Mouse (Mus musculus) kidney, embryonic 16.5 days (tissue): Measurements from ENCODE around the gene Renbp. TPM values are rescaled to one million over a fixed set of nuclear protein-coding genes. Genes with fewer than 3 reads are reported as not detected.

ENCODE experiments used
- ATAC-seq: fragments of 200-750 bp; cut with Nextera tagmentation; 2 replicates; pipeline ENCODE4 v1.8.0; 2017; ENCODE audit warnings: moderate TSS enrichment; ENCODE audit not compliant: low FRiP score, low TSS enrichment
- H3K27ac ChIP-seq: fragments of 300-500 bp; sonication (generic); 2 replicates; pipeline ENCODE4 v1.5.1; 2014; ENCODE audit warnings: low read length
- H3K27me3 ChIP-seq: fragments of 300-500 bp; sonication (generic); 2 replicates; pipeline ENCODE4 v1.6.1; 2014; ENCODE audit warnings: low read length, control low read depth, mixed read lengths; ENCODE audit not compliant: insufficient read depth
- H3K36me3 ChIP-seq: fragments of 300-500 bp; sonication (generic); 2 replicates; pipeline ENCODE4 v1.6.1; 2014; ENCODE audit warnings: low read length, control low read depth, mixed read lengths; ENCODE audit not compliant: insufficient read depth
- H3K4me1 ChIP-seq: fragments of 300-500 bp; sonication (generic); 2 replicates; pipeline ENCODE4 v1.6.1; 2014; ENCODE audit warnings: low read length, control low read depth, mixed read lengths; ENCODE audit not compliant: insufficient read depth
- H3K4me2 ChIP-seq: fragments of 300-500 bp; sonication (generic); replicated peaks from 2 replicates; pipeline ENCODE4 v1.6.1; 2014; ENCODE audit warnings: low read depth, low read length
- H3K4me3 ChIP-seq: fragments of 300-500 bp; sonication (generic); 2 replicates; pipeline ENCODE4 v1.5.1; 2014; ENCODE audit warnings: mild to moderate bottlenecking, low read length
- H3K9ac ChIP-seq: fragments of 300-500 bp; sonication (generic); replicated peaks from 2 replicates; pipeline ENCODE4 v1.6.1; 2014; ENCODE audit warnings: low read length
- H3K9me3 ChIP-seq: fragments of 300-500 bp; sonication (generic); 2 replicates; pipeline ENCODE4 v1.6.1; 2016; ENCODE audit warnings: low read length, control low read depth
- WGBS: fragments of 180-500 bp; shearing (Covaris S2); extraction: QIAGEN DNeasy Blood & Tissue Kit; methylation state at CpG from one replicate; pipeline ENCODE4 v1.1.7; 2014; 5-methylcytosine and 5-hydroxymethylcytosine counted together
- polyA plus RNA-seq: library from polyadenylated mRNA; unstranded; fragments of >200 nt; fragmentation: Nextera tagmentation; extraction: Ambion mirVana; gene quantifications from 2 replicates; pipeline ENCODE4 v1.2.1, GENCODE M21; 2015

The Renbp gene
- polyA plus RNA-seq, 1 experiment from 2014 or later: 66.2 TPM

DNA sequence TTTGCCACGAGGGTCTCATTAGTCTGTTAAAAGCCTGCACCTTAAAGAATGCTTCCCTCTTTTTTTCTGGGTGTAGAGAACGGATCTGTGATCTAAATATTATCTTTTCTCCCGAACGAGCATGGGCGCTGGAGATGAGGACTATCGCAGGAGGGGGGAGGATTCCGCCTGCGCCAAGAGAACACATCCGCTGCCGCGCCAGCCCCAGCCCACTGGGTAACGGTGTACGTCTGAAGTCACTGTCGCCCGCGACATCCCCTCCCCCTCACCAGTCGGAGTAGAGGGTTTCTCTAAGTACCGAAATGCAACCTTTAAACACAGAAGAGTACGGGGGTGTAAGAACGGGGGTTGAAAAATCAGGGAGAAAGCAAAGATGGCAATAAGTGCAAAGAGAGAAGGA, 34.7 kb upstream of the Renbp start:
- Histone ChIP-seq H3K4me1 (peaks cover 13% of the 10 kb centered on the region), H3K4me3 (peak overlapping the region; percentile 82), H3K4me2 (peak overlapping the region; percentile 59), H3K27ac (peak overlapping the region; percentile 100), H3K9me3 (no peaks in the 10 kb centered on the region), H3K9ac (peak overlapping the region; percentile 89), H3K27me3 (no peaks in the 10 kb centered on the region; the same call in 1 of the 2 replicates), H3K36me3 (no peaks in the 10 kb centered on the region)
- ATAC-seq: no peak
- 27% methylated on average over 20 of the region's 20 CpGs for WGBS

DNA sequence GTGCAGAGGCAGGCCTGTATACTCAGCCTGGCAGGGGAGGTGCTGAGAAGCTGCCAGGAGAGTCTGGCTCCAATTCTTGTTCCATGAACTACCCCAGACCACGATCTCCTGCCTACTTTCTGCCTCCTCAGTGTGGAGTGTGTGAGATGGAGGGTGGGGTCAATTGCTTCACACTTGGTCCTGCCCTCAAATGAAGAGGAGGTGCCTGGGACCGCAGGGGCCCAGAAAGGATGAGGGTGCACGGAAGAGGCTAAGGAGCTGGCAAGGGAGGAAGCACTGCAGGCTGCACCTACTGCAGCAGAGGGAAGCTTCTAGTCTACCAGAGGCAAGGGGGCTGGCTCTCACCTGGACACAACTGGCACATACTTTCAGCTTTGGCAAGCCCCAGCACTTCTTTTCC, 33.7 kb upstream of the Renbp start:
- no peak for ATAC-seq
- Histone ChIP-seq H3K4me1 (peaks cover 13% of the 10 kb centered on the region), H3K9ac (peak overlapping the region; percentile 89), H3K27me3 (no peaks in the 10 kb centered on the region; the same call in 1 of the 2 replicates), H3K4me2 (peak overlapping the region; percentile 59), H3K27ac (no peak overlapping the region), H3K36me3 (peaks cover 2% of the 10 kb centered on the region; the same call in 1 of the 2 replicates), H3K9me3 (no peaks in the 10 kb centered on the region), H3K4me3 (peak overlapping the region; percentile 82)
- WGBS: 44% methylated on average over 3 of the region's 3 CpGs

DNA sequence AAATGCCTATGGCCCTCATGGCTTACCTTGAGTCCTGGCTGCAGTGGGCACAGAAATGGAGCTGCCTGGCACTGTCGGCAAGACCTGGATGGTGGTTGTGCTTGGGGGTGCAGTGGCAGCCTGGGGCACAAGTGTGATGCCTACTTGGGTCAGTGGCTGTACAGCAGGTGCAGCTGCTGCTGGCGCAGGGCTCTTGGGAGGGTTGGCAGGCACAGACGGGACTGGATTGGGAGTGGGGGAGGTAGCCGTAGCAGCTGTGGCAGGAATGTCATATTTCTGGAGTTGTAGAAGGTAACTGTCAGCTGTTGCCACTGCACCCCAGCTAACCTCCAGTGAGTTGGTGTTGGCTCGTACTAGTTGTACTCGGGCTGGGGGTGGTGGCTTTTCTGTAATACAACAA, 24.3 kb upstream of the Renbp start:
- no peak for ATAC-seq
- Histone ChIP-seq H3K4me3 (no peak overlapping the region), H3K36me3 (peaks cover 81% of the 10 kb centered on the region), H3K9ac (no peak overlapping the region), H3K9me3 (no peaks in the 10 kb centered on the region), H3K27me3 (no peaks in the 10 kb centered on the region), H3K4me1 (no peaks in the 10 kb centered on the region), H3K4me2 (no peak overlapping the region), H3K27ac (no peak overlapping the region)
- WGBS: 90% methylated on average over 6 of the region's 6 CpGs

DNA sequence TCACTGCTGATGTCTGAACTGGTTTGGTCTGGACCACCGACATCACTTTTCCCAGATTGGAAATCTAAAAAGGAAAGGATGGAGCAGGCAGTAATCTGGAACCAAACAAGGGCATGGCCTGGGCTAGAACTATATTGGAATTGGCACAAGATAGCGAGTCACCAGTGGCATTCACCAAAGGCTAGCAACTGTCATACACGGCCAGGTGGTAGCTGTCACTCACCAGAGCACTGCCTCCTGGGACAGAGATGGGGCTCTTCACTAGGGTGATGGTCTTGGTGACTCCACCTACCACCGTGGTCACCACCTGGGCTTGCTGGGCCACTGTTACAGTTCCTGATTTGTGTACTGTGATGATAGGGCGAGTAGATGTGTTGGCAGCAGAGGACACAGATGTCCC, 22.0 kb upstream of the Renbp start:
- no peaks in the 10 kb centered on the region for H3K27me3 ChIP-seq
- no peak overlapping the region for H3K4me3 ChIP-seq
- H3K9me3 ChIP-seq: no peaks in the 10 kb centered on the region
- no peak overlapping the region for H3K4me2 ChIP-seq
- no peak overlapping the region for H3K9ac ChIP-seq
- WGBS: 88% methylated on average over 5 of the region's 5 CpGs
- peaks cover 84% of the 10 kb centered on the region for H3K36me3 ChIP-seq
- no peak for ATAC-seq
- H3K4me1 ChIP-seq: no peaks in the 10 kb centered on the region
- no peak overlapping the region for H3K27ac ChIP-seq

DNA sequence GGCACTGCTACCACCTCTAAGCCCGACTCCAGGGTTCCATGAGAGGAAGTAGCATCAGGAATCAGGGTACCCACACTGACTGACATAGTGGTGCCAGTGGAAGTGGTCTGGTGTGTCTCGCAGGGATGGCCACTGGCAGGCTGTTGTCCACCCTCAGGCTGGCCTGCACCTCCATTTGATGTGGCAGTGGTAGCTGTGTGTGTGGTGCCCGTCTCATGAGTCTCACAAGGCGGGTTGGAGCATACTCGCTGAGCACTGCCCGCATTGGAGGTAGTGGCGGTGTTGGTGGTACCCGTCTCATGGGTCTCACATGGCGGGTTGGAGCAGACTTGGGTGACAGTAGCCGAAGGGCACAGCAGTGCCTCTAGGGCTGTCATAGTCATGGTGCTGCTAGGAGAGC, 18.7 kb upstream of the Renbp start:
- Histone ChIP-seq H3K4me2 (no peak overlapping the region), H3K36me3 (peaks cover 88% of the 10 kb centered on the region), H3K9ac (no peak overlapping the region), H3K4me3 (no peak overlapping the region), H3K9me3 (no peaks in the 10 kb centered on the region), H3K27me3 (0 out of 2 replicates have a peak, but pooled peaks cover 3% of the 10 kb centered on the region), H3K27ac (no peak overlapping the region), H3K4me1 (no peaks in the 10 kb centered on the region)
- ATAC-seq: no peak
- WGBS: 93% methylated on average over 10 of the region's 10 CpGs

DNA sequence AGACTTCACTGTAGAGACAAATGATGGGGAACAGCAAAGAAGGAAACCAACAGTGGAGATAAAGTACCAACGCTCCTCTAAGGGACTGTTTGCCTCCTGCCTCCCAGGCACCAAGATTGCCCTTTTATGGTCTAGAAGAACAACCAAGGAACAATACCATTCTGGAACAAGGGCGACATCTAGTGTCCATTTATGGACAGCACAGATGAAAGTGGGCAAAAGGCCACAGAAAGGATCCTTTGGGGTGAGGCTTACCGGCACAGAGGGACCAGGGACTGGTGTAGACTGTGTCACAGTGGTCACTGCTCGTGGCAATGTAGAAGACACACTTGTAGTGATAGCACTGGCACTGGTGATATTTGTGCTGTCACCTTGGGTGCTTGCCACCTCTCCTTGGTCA, 18.0 kb upstream of the Renbp start:
- ATAC-seq: peak; percentile 46; the same call in 1 of the 2 replicates
- no peak overlapping the region for H3K4me2 ChIP-seq
- H3K9ac ChIP-seq: no peak overlapping the region
- H3K27me3 ChIP-seq: 0 out of 2 replicates have a peak, but pooled peaks cover 3% of the 10 kb centered on the region
- H3K9me3 ChIP-seq: no peaks in the 10 kb centered on the region
- peaks cover 89% of the 10 kb centered on the region for H3K36me3 ChIP-seq
- no peak overlapping the region for H3K4me3 ChIP-seq
- no peak overlapping the region for H3K27ac ChIP-seq
- 31% methylated on average over 4 of the region's 4 CpGs for WGBS
- H3K4me1 ChIP-seq: no peaks in the 10 kb centered on the region

DNA sequence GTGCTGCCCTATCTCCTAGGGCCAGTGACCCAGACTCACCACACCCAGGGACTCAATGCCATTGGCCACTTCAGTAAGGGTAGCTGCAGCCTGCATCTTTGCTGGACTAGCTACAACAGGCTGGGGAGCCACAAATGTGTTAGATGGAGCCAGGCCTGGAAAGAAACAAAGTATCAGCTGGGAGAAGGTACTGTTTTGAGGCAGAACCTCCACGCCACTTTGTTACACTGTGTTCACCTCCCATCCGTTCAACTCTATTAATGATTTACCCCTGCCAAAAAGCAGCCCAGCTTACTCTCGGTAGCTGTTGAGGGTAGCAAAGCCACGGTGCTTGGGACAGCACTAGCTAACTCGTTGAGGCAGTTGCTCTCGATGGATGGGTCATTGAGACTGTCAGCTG, 16.2 kb upstream of the Renbp start:
- Histone ChIP-seq H3K9me3 (no peaks in the 10 kb centered on the region), H3K4me1 (no peaks in the 10 kb centered on the region), H3K9ac (no peak overlapping the region), H3K27me3 (0 out of 2 replicates have a peak, but pooled peaks cover 3% of the 10 kb centered on the region), H3K4me2 (no peak overlapping the region), H3K4me3 (no peak overlapping the region), H3K27ac (no peak overlapping the region), H3K36me3 (peaks cover 89% of the 10 kb centered on the region)
- WGBS: 66% methylated on average over 6 of the region's 6 CpGs
- no peak for ATAC-seq

DNA sequence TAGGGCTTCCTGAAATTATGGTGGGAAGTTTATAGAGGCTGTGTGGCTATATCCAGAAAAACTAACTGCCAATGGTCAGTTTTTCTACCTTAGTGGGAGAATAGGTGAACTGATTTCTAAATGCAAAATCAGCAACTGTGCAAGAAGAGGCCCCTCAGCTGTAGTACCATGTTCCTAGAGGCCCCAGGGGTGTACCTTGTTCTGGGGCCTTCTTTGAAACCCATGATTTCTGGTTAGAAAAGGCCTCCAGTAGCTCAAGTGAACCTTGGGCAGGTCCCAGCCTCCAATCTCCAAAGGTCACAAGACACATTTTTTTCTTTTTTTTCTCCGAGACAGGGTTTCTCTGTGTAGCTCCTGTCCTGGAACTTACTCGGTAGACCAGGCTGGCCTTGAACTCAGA, 11.6 kb upstream of the Renbp start:
- Histone ChIP-seq H3K36me3 (peaks cover 58% of the 10 kb centered on the region), H3K4me1 (no peaks in the 10 kb centered on the region), H3K27me3 (0 out of 2 replicates have a peak, but pooled peaks cover 3% of the 10 kb centered on the region), H3K9me3 (no peaks in the 10 kb centered on the region), H3K4me2 (no peak overlapping the region), H3K27ac (no peak overlapping the region), H3K9ac (no peak overlapping the region), H3K4me3 (no peak overlapping the region)
- 85% methylated on average over 2 of the region's 2 CpGs for WGBS
- no peak for ATAC-seq

DNA sequence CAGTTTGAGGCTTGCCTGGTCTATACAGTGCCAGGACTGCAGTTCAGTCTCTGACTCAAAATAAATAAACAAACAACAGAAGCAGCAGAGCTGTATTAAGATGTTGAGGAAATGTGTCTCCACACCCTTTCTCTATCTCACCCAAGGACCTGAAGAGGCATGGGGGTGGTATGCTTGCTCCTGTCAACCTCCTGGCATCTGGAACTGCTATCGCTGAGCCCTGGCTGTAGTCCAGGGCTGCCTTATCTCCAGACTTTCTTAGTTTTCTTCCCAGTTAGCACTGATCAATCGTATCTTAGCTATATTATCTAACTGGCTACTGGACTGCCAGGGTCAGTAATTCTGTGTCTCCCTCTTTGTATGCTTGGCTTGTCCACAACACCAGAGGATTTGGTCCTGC, 11.2 kb upstream of the Renbp start:
- 86% methylated on average over 2 of the region's 2 CpGs for WGBS

DNA sequence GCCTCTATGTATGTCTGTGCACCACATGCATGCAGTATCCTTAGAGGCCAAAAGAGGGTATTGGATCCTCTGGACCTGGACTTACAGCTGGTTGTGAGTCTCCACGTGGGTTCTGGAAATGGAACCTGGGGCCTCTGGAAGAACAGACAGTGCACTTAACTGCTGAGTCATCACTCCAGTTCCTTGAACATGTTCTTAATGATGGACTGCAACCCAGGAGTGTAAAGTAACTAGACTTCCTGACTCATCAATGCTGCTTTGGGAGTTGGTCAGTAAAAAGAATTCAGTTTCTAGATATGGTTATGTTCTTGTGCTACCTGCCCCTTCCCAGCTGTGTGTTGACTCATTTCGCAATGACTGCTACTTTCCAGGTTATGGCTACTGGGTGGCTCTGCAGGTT, 1.2 kb upstream of the Renbp start:
- Histone ChIP-seq H3K27me3 (no peaks in the 10 kb centered on the region; the same call in 1 of the 2 replicates), H3K27ac (no peak overlapping the region), H3K9me3 (no peaks in the 10 kb centered on the region), H3K4me2 (no peak overlapping the region), H3K4me3 (no peak overlapping the region), H3K4me1 (no peaks in the 10 kb centered on the region), H3K9ac (no peak overlapping the region), H3K36me3 (no peaks in the 10 kb centered on the region)
- WGBS: 85% methylated on average over 2 of the region's 2 CpGs
- ATAC-seq: no peak

More for the DNA sequence above, 11.2 kb upstream of the Renbp start:
- Histone ChIP-seq H3K4me2 (no peak overlapping the region), H3K9ac (no peak overlapping the region), H3K27me3 (0 out of 2 replicates have a peak, but pooled peaks cover 3% of the 10 kb centered on the region), H3K27ac (no peak overlapping the region), H3K9me3 (no peaks in the 10 kb centered on the region), H3K4me1 (no peaks in the 10 kb centered on the region), H3K4me3 (no peak overlapping the region), H3K36me3 (peaks cover 54% of the 10 kb centered on the region)
- no peak for ATAC-seq
